In genomic region chr11:25574129-25574465, GRCm38 (mm10) we compare ENCODE assay signal across 15 mouse cellular contexts.
"Had no signal": no experiment of that assay in that cellular context is flagged by ENCODE, and none has a peak within 500 bp of the region (broad histone marks: within the 10 kb centered on the region; RNA-seq: fewer than 3 reads in every experiment).

No protein-coding gene starts in this region.

- H3K4me2 ChIP-seq: limb, embryonic 15.5 days; liver, embryonic 12.5 days; lung, embryonic 14.5 days; midbrain, embryonic 11.5 days; neural tube, embryonic 15.5 days had no signal

- H3K27ac ChIP-seq: limb, embryonic 15.5 days; liver, embryonic 12.5 days; neural tube, embryonic 15.5 days had no signal

- H3K36me3 ChIP-seq: limb, embryonic 15.5 days; liver, embryonic 12.5 days; neural tube, embryonic 15.5 days had no signal

- DNase-seq: kidney, adult 18-20 months; kidney, postnatal 14 days; layer of hippocampus, adult 9-11 months; lung, embryonic 14.5 days; lung, postnatal 10 days; lung, postnatal 4 days; right cerebral cortex, adult 18-20 months; right cerebral cortex, postnatal 25 days; thymus, adult 2 months; thymus, postnatal 25 days had no signal

- H3K4me1 ChIP-seq: limb, embryonic 15.5 days; liver, embryonic 12.5 days; neural tube, embryonic 15.5 days had no signal

- H3K9me3 ChIP-seq: limb, embryonic 15.5 days; liver, embryonic 12.5 days; neural tube, embryonic 15.5 days had no signal

- H3K4me3 ChIP-seq: limb, embryonic 15.5 days; liver, embryonic 12.5 days; myocyte; neural tube, embryonic 15.5 days had no signal

- H3K9ac ChIP-seq: limb, embryonic 15.5 days; liver, embryonic 12.5 days; lung, embryonic 14.5 days; neural tube, embryonic 15.5 days had no signal

- ATAC-seq: liver, embryonic 12.5 days had no signal

- H3K27me3 ChIP-seq: limb, embryonic 15.5 days; liver, embryonic 12.5 days; neural tube, embryonic 15.5 days had no signal
